Mouse (Mus musculus): ENCODE measurements at regions not wholly inside any gene's neighbourhood (a gene's known extent, or its start where the extent isn't known, plus 50 kb on each side); places are given as distances from the start of the nearest gene placed in this dataset.

DNA sequence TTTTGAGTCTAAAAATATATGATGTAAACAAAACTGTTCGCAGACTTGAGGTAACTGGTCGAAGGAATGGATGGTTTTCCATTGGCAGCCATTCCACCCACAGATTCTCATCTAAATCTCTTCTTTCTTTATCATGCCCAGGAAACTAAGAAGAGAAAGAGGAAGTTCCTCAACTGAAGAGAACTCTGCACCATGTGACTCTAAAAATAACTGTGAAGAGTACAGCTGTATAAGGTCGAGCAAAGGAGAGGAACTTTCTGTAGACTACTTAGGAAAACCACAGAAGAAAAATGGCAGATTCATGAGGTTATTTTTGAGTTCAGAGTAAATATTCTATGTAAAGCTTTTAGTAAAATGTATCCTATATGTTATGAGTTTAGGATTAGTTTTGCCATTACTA lies 390.9 kb upstream of the Gm9747 start:
- TF ChIP-seq EP300 (IDR thresholded peaks at IDR 0.05), result no peak
- TF ChIP-seq CTCF (IDR thresholded peaks at IDR 0.05), result no peak

Measured in lung, postnatal 0 days (tissue).